Mouse (Mus musculus): Measurements from ENCODE around the gene Kdm5a. TPM values are rescaled to one million over a fixed set of nuclear protein-coding genes. Genes with fewer than 3 reads are reported as not detected.

Gene Kdm5a
- total RNA-seq, 2 experiments from 2014 or later, result 28.5 to 33.9 TPM

DNA sequence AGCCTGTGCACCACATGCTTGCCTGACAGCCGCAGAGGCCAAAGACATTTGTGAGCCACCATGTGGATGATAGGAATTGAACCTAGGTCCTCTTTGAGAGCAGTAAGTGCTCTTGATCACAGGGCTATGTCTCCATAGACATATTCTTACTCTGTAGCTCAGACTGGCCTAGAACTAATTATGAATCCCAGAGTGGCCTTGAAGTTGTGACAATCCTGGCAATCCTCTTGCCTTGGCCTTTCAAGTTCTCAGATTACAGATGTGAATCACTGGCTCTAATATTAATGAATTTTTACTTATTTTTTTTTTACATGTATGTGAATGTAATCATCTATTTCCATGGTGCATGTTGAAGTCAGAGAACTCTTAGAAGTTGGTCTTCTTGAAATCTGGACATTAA, 40.0 kb downstream of the Kdm5a start:
- intact Hi-C loops (cut with DNase I), result no loop called here
- DNase-seq (ENCODE audit: low spot score), result no peak

DNA sequence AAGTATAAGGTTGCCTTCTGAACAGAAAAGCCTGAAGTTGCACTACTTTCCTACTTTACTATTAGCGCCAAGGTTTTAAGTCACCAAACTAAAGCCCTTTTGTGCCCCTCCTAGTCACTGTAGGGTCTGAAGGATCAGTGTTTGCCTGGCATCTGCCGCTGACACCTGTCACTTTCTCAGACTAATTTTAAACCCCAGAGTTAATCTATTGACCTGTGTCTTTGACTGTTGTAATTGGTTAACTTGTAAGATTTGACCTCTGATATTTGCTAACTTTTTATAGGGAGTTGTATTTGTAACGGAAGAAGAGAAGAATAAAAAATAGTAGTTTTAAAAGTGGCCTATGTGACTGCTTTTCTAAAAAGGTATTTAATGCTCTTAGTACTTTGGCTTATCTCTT, 74.2 kb downstream of the Kdm5a start:
- DNase-seq (ENCODE audit: low spot score), result no peak
- intact Hi-C loops (cut with DNase I), result no loop called here

DNA sequence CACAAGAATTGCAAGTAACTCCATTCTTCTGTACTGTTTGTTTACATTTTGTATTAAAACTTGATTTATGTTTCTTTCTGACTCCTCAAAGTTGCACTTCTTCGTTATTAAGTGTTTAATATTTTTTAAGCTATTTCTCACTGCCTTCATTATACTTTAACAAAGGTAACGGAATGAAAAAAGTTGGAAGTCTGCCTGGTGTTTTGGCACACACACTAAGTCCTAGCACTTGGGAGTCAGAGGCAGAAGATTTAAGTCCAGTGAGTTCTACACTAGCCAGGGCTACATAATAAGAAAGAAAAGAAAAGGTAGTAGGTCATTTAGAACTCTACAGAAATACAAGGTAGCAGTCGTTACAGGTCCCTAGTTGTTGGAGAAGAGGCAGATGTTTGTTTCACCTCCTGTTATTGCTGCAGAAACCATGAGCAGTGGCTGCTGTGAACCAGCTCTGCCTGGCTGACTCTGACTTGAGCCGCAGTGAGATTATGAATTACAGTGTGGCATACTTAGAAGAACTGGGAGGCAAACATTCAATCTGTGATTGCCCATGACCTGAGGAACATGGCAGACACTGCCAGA, 78.3 kb downstream of the Kdm5a start:
- DNase-seq (ENCODE audit: low spot score), result no peak
- intact Hi-C loops (cut with DNase I), result no loop called here

- intact Hi-C loops (cut with DNase I), result no loop called here
- no peak for DNase-seq (ENCODE audit: low spot score)
Measured at GRCm38 (mm10) chr6:120443363-120444355, 79.7 kb downstream of the Kdm5a start.

DNA sequence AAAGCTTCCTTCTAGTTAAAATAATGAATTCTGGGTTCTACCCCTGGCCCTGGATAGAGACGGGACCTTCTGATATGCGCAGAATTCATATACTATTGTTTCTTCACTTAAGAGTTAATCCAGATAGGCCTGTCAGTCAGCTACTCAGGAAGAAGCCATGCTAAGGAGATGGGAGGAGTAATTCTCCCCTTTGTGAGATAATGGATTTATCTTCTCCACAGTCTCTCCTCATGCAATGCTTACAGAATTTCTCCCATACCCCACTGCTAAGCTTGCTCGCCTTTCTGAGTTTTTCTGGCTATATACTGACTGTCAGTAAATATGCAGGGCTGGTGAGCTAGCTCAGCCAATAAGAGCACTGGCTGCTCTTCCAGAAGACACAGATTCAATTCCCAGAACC, 86.3 kb downstream of the Kdm5a start:
- no peak for DNase-seq (ENCODE audit: low spot score)
- intact Hi-C loops (cut with DNase I), result no loop called here

GRCm38 (mm10) chr6:120452384-120453102, 88.6 kb downstream of the Kdm5a start:
- no peak for DNase-seq (ENCODE audit: low spot score)
- intact Hi-C loops (cut with DNase I), result no loop called here

- intact Hi-C loops (cut with DNase I), result no loop called here
- DNase-seq (ENCODE audit: low spot score), result no peak
Measured at GRCm38 (mm10) chr6:120453103-120453445, 89.2 kb downstream of the Kdm5a start.

- intact Hi-C loops (cut with DNase I), result no loop called here
- DNase-seq (ENCODE audit: low spot score), result no peak
Measured at GRCm38 (mm10) chr6:120453556-120453955, 89.6 kb downstream of the Kdm5a start.

- intact Hi-C loops (cut with DNase I), result no loop called here
Measured at GRCm38 (mm10) chr6:120454627-120455077, 90.7 kb downstream of the Kdm5a start.

GRCm38 (mm10) chr6:120457074-120457473, 93.2 kb downstream of the Kdm5a start:
- intact Hi-C loops (cut with DNase I), result no loop called here
- no peak for DNase-seq (ENCODE audit: low spot score)

More at GRCm38 (mm10) chr6:120454627-120455077, 90.7 kb downstream of the Kdm5a start:
- DNase-seq (ENCODE audit: low spot score), result no peak

DNA sequence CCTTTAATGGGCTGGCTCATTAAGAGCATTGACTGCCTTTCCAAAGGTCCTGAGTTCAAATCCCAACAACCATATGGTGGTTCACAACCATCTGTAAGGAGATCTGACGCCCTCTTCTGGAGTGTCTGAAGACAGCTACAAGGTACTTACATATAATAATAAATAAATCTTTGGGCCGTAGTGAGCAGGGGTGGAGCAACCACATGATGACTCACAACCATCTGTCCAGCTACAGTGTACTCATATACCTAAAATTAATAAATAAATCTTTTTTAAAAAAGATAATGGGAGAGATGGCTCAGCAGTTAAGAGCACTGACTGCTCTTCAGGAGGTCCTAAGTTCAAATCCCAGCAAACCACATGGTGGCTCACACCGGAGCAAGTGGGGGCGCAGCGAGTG, 93.8 kb downstream of the Kdm5a start:
- intact Hi-C loops (cut with DNase I), result no loop called here

GRCm38 (mm10) chr6:120461217-120461616, 97.3 kb downstream of the Kdm5a start:
- intact Hi-C loops (cut with DNase I), result no loop called here
- DNase-seq (ENCODE audit: low spot score), result no peak

More for the DNA sequence above, 93.8 kb downstream of the Kdm5a start:
- DNase-seq (ENCODE audit: low spot score), result no peak

GRCm38 (mm10) chr6:120462251-120462650, 98.3 kb downstream of the Kdm5a start:
- intact Hi-C loops (cut with DNase I), result no loop called here
- DNase-seq (ENCODE audit: low spot score), result no peak

- intact Hi-C loops (cut with DNase I), result no loop called here
- DNase-seq (ENCODE audit: low spot score), result peak; percentile 58
Measured at GRCm38 (mm10) chr6:120463086-120463871, 99.4 kb downstream of the Kdm5a start, which contains the start of gene Il17ra. Gene Il17ra, plus strand, starts transcription at chr6:120463247.

DNA sequence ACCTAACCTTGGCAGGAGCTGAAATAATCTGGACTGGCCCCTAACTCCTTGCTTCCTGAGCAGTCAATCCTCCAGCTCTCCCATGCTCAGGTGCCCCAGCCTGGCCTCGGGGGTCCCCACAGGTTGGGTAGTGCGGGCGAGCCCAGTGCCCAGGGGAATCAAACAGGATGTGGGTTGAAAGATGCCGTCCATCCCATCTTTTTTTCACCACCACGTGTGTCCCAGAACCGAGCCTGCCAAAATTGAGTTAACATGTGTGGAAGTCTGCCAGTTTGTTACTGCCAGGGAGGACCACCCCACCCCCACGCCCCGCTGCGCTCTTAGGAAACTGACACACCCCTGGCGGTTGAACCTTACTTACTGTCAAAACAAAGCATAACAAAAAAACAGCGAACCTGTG, 100.0 kb downstream of the Kdm5a start:
- intact Hi-C loops (cut with DNase I), result no loop called here
- no peak for DNase-seq (ENCODE audit: low spot score)

- DNase-seq (ENCODE audit: low spot score), result no peak
- intact Hi-C loops (cut with DNase I), result no loop called here
Measured at GRCm38 (mm10) chr6:120464406-120464939, 100.5 kb downstream of the Kdm5a start.

DNA sequence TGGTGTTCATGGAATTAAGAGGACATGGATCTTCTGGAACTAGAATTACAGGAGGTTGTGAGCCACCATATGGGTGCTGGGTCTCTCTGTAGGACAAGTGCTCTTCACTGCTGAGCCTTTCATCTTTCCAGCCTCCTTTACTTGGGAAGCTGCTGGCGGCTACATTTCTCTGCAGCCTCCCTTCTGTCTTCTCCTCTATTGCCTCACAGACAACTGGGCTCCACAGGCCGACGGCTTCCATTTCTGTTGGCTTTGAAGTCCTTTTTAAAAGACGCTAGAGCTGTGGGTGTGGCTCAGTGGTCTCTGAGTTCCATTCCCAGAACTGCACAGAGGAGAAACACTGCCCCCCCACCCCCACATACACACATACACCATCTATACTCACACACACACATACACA, 101.5 kb downstream of the Kdm5a start:
- intact Hi-C loops (cut with DNase I), result no loop called here
- no peak for DNase-seq (ENCODE audit: low spot score)

- no peak for DNase-seq (ENCODE audit: low spot score)
- intact Hi-C loops (cut with DNase I), result no loop called here
Measured at GRCm38 (mm10) chr6:120466609-120467329, 102.8 kb downstream of the Kdm5a start.

DNA sequence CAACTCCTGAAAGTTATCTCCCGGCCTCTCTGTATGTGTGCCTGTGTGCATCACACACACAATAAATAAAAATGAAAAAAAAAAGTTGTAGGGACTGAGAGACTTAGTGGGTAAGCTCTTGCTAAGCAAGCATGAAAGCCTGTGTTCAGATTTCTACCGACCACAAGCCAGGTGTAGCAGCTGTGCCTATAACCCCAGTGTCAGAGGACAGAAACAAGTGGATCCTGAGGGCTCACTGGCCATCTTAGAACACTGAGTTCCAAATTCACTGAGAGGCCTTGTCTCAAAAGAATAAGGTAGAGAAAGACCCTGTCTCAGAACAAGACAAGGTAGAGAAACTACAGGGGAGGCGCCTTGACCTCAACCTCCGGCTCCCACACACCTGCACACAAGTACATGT, 104.3 kb downstream of the Kdm5a start:
- DNase-seq (ENCODE audit: low spot score), result no peak
- intact Hi-C loops (cut with DNase I), result no loop called here

All from heart, postnatal 25 days (tissue).